Mouse (Mus musculus) limb, embryonic 10.5 days (tissue): ENCODE measurements around the gene Fads3. TPM values are rescaled to one million over a fixed set of nuclear protein-coding genes. Genes with fewer than 3 reads are reported as not detected.

Experiments
- DNase-seq: peaks from one replicate; pipeline ENCODE4 v3.0.0-alpha.2; 2017; ENCODE audit warnings: low spot score
- H3K27ac ChIP-seq: fragments of 300-500 bp; sonication (generic); 2 replicates; pipeline ENCODE4 v1.5.1; 2016; ENCODE audit warnings: mild to moderate bottlenecking
- H3K27me3 ChIP-seq: fragments of 300-500 bp; sonication (generic); 2 replicates; pipeline ENCODE4 v1.6.1; 2016; ENCODE audit warnings: low read depth, mild to moderate bottlenecking; ENCODE audit not compliant: poor library complexity, severe bottlenecking
- H3K36me3 ChIP-seq: fragments of 300-500 bp; sonication (generic); 2 replicates; pipeline ENCODE4 v1.6.1; 2016; ENCODE audit warnings: mild to moderate bottlenecking, moderate library complexity
- H3K4me1 ChIP-seq: fragments of 300-500 bp; sonication (generic); 2 replicates; pipeline ENCODE4 v1.6.1; 2016
- H3K4me3 ChIP-seq: fragments of 300-500 bp; sonication (generic); 2 replicates; pipeline ENCODE4 v1.5.1; 2016; ENCODE audit warnings: mild to moderate bottlenecking, moderate library complexity
- H3K9me3 ChIP-seq: fragments of 300-500 bp; sonication (generic); replicated peaks from 2 replicates; pipeline ENCODE4 v1.6.1; 2016; ENCODE audit warnings: mild to moderate bottlenecking
- WGBS: fragments of 180-500 bp; shearing (Covaris S2); methylation state at CpG from one replicate; pipeline ENCODE4 v1.1.7; 2016; 5-methylcytosine and 5-hydroxymethylcytosine counted together
- polyA plus RNA-seq: library from polyadenylated mRNA; unstranded; fragments of >200 nt; fragmentation: Nextera tagmentation; extraction: Ambion mirVana; gene quantifications from 2 replicates; pipeline ENCODE4 v1.2.1, GENCODE M21; 2016

The Fads3 gene
- polyA plus RNA-seq, 1 experiment from 2014 or later: 2.4 TPM

- Histone ChIP-seq H3K4me3 (no peak overlapping the region), H3K36me3 (peaks cover 66% of the 10 kb centered on the region), H3K27me3 (no peaks in the 10 kb centered on the region), H3K4me1 (peaks cover 20% of the 10 kb centered on the region), H3K27ac (no peak overlapping the region), H3K9me3 (no peaks in the 10 kb centered on the region)
- 95% methylated on average over 2 of the region's 2 CpGs for WGBS
- no peak for DNase-seq
These were observed 11.6 kb upstream of the Fads3 start for GRCm38 (mm10) chr19:10029746-10030145.

GRCm38 (mm10) chr19:10033211-10033973, 8.0 kb upstream of the Fads3 start:
- no peak overlapping the region for H3K27ac ChIP-seq
- H3K27me3 ChIP-seq: no peaks in the 10 kb centered on the region
- DNase-seq: peak; percentile 70
- 43% methylated on average over 8 of the region's 8 CpGs for WGBS
- H3K4me1 ChIP-seq: peaks cover 11% of the 10 kb centered on the region; the same call in 1 of the 2 replicates
- no peak overlapping the region for H3K4me3 ChIP-seq
- peaks cover 48% of the 10 kb centered on the region for H3K36me3 ChIP-seq
- no peaks in the 10 kb centered on the region for H3K9me3 ChIP-seq

GRCm38 (mm10) chr19:10034356-10034755, 7.0 kb upstream of the Fads3 start:
- Histone ChIP-seq H3K9me3 (no peaks in the 10 kb centered on the region), H3K27me3 (peaks cover 4% of the 10 kb centered on the region; the same call in 1 of the 2 replicates), H3K4me1 (peaks cover 11% of the 10 kb centered on the region; the same call in 1 of the 2 replicates), H3K27ac (peak overlapping the region; percentile 22; the same call in 1 of the 2 replicates), H3K36me3 (peaks cover 40% of the 10 kb centered on the region), H3K4me3 (no peak overlapping the region)
- DNase-seq: no peak
- 93% methylated on average over 5 of the region's 5 CpGs for WGBS

GRCm38 (mm10) chr19:10034785-10035447, 6.5 kb upstream of the Fads3 start:
- Histone ChIP-seq H3K27me3 (peaks cover 9% of the 10 kb centered on the region), H3K4me3 (no peak overlapping the region), H3K4me1 (peaks cover 11% of the 10 kb centered on the region; the same call in 1 of the 2 replicates), H3K27ac (peak overlapping the region; percentile 4; the same call in 1 of the 2 replicates), H3K36me3 (peaks cover 34% of the 10 kb centered on the region), H3K9me3 (no peaks in the 10 kb centered on the region)
- WGBS: 61% methylated on average over 8 of the region's 8 CpGs
- peak; percentile 87 for DNase-seq

GRCm38 (mm10) chr19:10037534-10037933, 3.8 kb upstream of the Fads3 start:
- peaks cover 28% of the 10 kb centered on the region for H3K27me3 ChIP-seq
- peaks cover 19% of the 10 kb centered on the region for H3K36me3 ChIP-seq
- no peak overlapping the region for H3K4me3 ChIP-seq
- H3K9me3 ChIP-seq: no peaks in the 10 kb centered on the region
- peaks cover 28% of the 10 kb centered on the region for H3K4me1 ChIP-seq
- DNase-seq: no peak
- WGBS: 75% methylated on average over 2 of the region's 2 CpGs
- H3K27ac ChIP-seq: no peak overlapping the region

GRCm38 (mm10) chr19:10038364-10038763, 3.0 kb upstream of the Fads3 start:
- Histone ChIP-seq H3K9me3 (no peaks in the 10 kb centered on the region), H3K36me3 (peaks cover 13% of the 10 kb centered on the region; the same call in 1 of the 2 replicates), H3K4me3 (no peak overlapping the region), H3K4me1 (peaks cover 28% of the 10 kb centered on the region), H3K27ac (no peak overlapping the region), H3K27me3 (peaks cover 32% of the 10 kb centered on the region)
- no peak for DNase-seq
- 89% methylated on average over 3 of the region's 3 CpGs for WGBS

- Histone ChIP-seq H3K27me3 (peaks cover 34% of the 10 kb centered on the region), H3K4me3 (no peak overlapping the region), H3K4me1 (peaks cover 28% of the 10 kb centered on the region), H3K9me3 (no peaks in the 10 kb centered on the region), H3K36me3 (peaks cover 13% of the 10 kb centered on the region; the same call in 1 of the 2 replicates), H3K27ac (no peak overlapping the region)
- no peak for DNase-seq
- whole genome bisulfite sequencing: 32% methylated on average over 3 of the region's 3 CpGs
These were observed 2.5 kb upstream of the Fads3 start for GRCm38 (mm10) chr19:10038910-10039309.

- H3K27ac ChIP-seq: no peak overlapping the region
- WGBS: 80% methylated on average over 2 of the region's 2 CpGs
- H3K4me3 ChIP-seq: no peak overlapping the region
- H3K36me3 ChIP-seq: peaks cover 6% of the 10 kb centered on the region; the same call in 1 of the 2 replicates
- DNase-seq: no peak
- H3K27me3 ChIP-seq: peaks cover 38% of the 10 kb centered on the region
- H3K9me3 ChIP-seq: no peaks in the 10 kb centered on the region
- peaks cover 23% of the 10 kb centered on the region for H3K4me1 ChIP-seq
These were observed 1.8 kb upstream of the Fads3 start for GRCm38 (mm10) chr19:10039615-10040014.

GRCm38 (mm10) chr19:10040866-10041387, 442 bp upstream of the Fads3 start:
- peaks cover 38% of the 10 kb centered on the region for H3K27me3 ChIP-seq
- no peaks in the 10 kb centered on the region for H3K36me3 ChIP-seq
- peak overlapping the region; percentile 69 for H3K27ac ChIP-seq
- peak overlapping the region; percentile 69 for H3K4me3 ChIP-seq
- H3K4me1 ChIP-seq: peaks cover 17% of the 10 kb centered on the region
- 7% methylated on average over 20 of the region's 20 CpGs for WGBS
- no peak for DNase-seq
- no peaks in the 10 kb centered on the region for H3K9me3 ChIP-seq

GRCm38 (mm10) chr19:10042232-10042631, 863 bp downstream of the Fads3 start:
- DNase-seq: no peak
- Histone ChIP-seq H3K27me3 (peaks cover 38% of the 10 kb centered on the region), H3K27ac (0 out of 2 replicates have a peak overlapping the region, but pooled peaks have one; percentile 1), H3K9me3 (no peaks in the 10 kb centered on the region), H3K4me3 (peak overlapping the region; percentile 69), H3K4me1 (peaks cover 17% of the 10 kb centered on the region), H3K36me3 (no peaks in the 10 kb centered on the region)
- 63% methylated on average over 6 of the region's 6 CpGs for WGBS

- DNase-seq: no peak
- H3K27ac ChIP-seq: no peak overlapping the region
- no peak overlapping the region for H3K4me3 ChIP-seq
- peaks cover 38% of the 10 kb centered on the region for H3K27me3 ChIP-seq
- H3K9me3 ChIP-seq: no peaks in the 10 kb centered on the region
- H3K4me1 ChIP-seq: peaks cover 17% of the 10 kb centered on the region
- WGBS: 90% methylated on average over 4 of the region's 4 CpGs
- H3K36me3 ChIP-seq: no peaks in the 10 kb centered on the region
These were observed 1.4 kb downstream of the Fads3 start for GRCm38 (mm10) chr19:10042816-10043215.

- Histone ChIP-seq H3K36me3 (no peaks in the 10 kb centered on the region), H3K27ac (no peak overlapping the region), H3K4me3 (no peak overlapping the region), H3K9me3 (no peaks in the 10 kb centered on the region), H3K27me3 (peaks cover 38% of the 10 kb centered on the region), H3K4me1 (peaks cover 17% of the 10 kb centered on the region)
- DNase-seq: no peak
These were observed 2.3 kb downstream of the Fads3 start for GRCm38 (mm10) chr19:10043643-10044042.

GRCm38 (mm10) chr19:10045707-10046106, 4.3 kb downstream of the Fads3 start:
- no peaks in the 10 kb centered on the region for H3K9me3 ChIP-seq
- H3K27me3 ChIP-seq: peaks cover 21% of the 10 kb centered on the region
- 80% methylated on average over 2 of the region's 2 CpGs for WGBS
- H3K36me3 ChIP-seq: no peaks in the 10 kb centered on the region
- H3K4me3 ChIP-seq: no peak overlapping the region
- peaks cover 22% of the 10 kb centered on the region for H3K4me1 ChIP-seq
- no peak for DNase-seq
- no peak overlapping the region for H3K27ac ChIP-seq
